Mouse (Mus musculus) kidney, adult 18-20 months (tissue): ENCODE results near the gene Lsm10.
A peak's percentile ranks its signal among the peaks of the same experiment; 100 is the strongest.

Experiments
- DNase-seq: peaks from one replicate; pipeline ENCODE4 v3.0.0; 2021

The Lsm10 gene

DNA sequence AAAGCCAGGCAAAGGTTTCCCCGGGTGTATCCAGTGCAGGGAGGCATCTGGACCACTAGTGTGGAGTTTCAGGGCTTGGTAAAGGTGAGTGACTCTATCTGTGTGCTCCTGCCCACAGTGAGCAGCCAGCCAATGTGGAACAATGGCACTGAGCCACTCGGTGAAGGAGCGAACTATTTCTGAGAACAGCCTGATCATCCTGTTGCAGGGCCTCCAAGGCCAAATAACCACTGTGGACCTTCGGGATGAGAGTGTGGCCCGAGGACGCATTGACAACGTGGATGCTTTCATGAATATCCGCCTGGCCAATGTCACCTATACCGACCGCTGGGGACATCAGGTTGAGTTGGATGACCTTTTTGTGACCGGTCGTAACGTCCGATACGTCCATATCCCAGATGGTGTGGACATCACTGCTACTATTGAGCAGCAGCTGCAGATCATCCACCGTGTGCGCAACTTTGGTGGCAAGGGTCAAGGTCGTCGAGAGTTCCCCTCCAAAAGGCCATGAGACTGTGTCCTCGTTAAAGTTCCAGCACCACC is 1.4 kb downstream of the Lsm10 start:
- no peak for DNase-seq

DNA sequence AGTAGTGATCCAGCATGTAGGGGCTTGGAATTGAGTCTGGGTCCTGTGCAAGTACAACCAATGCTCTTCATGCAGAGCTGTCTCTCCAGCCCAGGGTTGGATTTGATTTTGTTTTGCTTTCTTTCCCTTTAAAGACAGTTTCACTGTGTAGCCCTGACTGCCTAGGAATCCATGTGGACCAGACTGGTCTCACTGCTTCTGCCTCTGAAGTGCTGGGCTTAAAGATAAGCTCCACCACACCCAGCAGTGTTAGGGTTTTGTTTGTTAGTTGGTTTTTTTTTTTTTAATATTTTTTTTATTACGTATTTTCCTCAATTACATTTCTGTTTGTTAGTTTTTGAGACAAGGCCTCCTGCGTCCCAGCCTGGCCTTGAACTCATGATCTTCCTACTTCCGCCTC is 2.9 kb downstream of the Lsm10 start:
- DNase-seq, result no peak

DNA sequence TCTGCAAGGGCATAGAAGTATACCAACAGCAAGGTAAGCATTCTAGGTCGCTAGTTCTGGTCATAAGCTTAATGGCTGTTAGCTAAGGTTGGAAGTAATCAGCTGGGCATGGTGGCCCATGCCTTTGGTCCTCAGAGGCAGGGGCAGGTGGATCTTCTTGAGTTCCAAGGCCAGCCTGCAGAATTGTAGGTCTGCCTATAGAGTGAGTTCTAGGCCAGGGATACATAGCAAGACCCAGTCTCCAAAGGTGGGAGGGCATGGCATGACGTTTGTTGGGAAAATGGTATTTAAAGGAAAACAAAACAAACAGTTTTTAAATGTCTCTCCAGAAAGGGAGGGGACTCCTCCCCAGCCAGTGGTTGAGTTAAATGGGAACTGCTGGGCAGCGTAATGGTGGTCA is 4.3 kb downstream of the Lsm10 start:
- no peak for DNase-seq

DNA sequence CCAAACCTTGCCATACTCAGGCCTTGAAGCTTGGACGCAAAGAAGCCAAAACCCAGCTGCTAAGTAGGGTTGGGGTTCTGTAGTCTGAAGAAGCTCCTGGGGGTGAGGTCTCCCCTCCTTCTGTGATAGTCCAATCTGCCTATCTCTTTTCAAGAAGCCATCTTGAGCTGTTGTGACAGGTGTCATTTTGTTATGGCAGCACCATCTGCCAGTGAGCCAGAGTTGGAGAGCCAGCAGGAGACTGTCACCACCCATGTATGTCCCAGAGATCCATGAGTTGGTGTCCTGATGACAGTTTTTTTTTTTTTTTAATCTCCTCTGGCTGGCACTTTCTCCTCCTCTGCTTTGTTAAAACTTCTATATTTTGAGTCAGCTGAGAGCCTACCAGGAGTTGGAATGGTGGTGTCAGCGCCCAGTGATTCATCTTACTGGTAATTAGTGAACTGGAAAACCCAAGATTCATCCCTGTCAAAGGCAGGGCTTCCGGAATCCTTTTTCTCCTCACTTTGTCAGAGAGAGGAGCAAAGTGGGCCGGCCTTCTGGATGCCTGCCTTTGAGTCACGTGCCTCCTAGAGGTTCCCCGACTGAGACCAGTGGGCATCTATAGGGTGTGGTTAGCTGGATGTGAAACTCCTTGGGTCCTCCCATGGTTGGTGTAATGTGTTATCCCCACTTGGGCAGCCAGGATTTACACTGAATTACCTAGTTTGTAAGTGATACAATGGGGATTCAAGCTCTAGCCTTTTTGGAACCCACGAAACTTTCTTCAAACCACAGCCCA is 5.8 kb downstream of the Lsm10 start:
- DNase-seq, result no peak

DNA sequence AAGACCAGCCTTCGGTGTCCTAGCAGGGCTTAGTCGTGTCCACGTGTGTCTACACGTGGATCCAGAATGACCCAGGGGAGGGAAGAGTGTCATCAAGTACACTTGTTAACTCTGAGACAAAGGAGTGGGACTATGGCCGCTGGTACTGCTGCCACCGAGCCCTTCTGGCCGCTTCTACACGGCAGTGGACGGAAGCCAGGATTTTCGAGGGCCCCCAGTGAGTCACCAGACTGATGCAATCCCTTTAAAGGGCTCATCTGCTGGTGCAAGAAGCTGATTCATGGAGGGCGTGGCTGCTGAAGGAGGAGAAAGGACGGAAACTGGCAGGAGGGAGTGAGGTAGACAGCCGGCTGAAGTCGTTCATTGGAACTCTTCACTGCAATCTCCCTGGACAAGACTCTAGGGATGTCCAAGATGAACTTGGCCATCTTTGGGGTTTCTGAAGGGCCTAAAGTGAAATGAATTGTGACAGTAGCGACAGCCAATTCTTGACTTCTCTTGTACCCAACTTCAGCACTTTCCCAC is 6.7 kb downstream of the Lsm10 start:
- peak; percentile 79 for DNase-seq

DNA sequence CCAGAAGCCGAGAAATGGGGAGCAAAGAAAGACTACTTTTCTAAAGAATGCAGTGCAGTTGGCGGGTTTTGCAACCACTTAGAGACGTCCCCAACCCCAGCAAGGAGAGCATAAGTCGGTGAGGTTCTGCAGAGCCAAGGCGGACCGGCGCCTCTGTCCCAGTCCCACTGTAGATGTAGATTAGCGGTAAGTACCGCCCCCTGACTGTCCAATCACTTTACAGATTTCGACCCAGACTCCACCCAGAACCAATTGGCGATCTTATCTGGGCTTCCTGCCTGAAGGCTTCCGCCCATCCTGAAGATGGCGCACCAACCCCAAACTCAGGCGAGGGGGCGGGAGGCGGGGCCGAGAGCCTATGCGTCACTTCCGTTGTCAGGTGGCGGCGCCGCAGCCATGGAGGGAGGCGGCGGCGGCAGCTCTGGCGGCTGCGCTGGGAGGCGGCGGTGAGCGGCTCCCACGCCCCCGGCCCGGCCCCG is 7.2 kb downstream of the Lsm10 start, which contains the start of gene Stk40:
TSS of gene Stk40 (plus strand) at position 368 of the 479 bp plus-strand sequence.
- peak; percentile 94 for DNase-seq

DNA sequence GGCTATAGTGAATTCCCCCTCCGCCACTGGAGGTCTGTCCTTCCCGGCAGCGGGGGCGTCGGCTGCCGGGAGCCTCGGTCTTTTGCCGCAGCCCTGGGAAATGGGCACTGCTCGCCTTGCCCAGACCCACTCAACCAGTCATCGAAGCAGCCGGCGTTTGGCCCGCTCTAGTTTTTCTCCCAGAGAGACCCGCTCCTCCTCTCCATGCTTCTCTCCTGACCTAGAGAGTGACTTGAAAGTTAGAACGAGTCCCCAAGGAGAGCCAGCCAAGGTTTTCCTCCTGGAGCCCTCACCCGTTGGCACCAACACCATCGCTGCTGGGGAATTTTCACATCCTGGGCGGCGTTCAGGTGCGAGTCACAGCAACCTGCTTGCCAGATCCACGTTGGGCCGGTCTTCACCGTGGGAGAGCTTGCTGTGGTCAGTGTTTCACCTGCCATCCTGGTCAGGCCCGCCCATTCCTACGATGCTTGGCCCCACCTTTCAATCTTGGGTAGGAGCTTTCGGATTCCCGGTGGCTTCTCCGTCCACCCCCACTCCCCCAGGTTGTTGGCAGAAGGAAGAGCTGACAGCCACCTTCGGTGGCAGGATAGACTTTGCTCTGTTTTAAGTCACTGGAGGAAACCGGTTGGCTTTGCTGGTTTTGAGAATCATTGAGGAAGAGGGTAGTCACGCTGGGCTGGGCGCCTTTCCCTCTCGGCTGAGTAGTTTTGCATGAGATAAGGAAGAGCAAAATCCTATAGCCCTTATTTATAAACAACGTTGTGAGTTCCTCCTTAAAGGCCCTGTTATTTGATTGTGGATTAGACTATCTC is 8.0 kb downstream of the Lsm10 start:
- peak; percentile 83 for DNase-seq

DNA sequence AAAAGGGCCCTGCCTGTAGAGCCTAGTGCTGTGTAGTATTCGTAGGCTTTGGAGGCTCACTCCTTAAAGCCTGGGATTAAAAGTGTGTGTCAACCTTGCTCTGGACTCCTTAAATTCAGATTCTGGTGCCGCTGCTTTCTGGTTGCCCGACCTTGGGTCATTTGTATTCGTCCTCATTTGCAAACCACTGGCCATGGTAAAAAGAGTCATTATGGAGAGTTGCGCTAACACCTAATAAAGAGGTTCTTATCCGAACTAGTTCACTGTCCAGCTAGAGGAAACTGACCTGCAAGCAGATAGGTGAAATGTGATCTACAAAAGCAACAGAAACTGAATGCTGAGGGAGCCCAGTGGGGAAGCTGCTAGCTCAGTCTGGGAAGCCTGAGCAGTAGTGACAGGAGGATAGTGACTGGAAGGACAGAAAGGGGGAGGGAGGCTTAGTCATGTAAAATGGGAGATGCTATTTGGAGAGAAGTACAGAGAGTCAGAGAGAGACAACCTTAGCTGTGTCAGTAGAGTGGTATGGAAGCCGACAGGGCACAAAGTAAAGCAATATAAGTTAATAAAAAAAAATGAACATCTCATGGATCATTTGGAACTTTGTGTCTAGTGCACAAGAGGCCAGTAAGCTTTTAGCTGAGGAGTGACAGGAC is 8.8 kb downstream of the Lsm10 start:
- DNase-seq, result no peak

DNA sequence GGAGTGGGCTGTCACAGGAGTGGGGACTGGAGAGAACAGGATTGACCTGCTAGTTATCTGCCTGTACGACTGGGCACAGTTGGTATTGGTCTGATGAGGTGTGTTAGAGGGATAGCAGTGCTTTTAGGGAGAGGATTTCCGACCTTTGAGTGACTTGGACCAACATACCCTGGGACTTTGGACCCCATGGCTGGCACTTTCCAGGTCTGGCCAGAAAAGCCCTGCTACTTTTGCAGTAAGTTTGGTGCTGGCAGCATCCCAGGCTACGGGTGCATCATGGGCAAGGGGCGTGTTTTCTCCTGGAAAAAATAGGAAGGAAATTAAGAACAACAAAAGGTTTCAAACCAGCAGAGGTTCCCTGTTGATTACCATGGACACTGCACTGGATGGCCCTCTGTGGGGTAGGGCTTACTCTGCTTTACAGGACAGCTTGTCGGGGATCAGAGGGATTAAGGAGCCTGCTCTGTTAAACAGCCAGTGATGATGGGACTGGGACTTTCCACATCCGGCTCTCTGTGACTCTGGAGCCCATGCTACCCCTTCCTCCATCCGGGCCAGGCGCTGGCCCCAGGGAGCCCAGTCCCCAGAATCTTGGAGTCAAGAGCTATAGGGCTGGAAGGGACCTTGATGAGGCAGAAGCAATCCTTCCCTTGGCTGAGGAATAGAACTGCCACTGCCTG is 11.8 kb downstream of the Lsm10 start:
- DNase-seq, result peak; percentile 87

DNA sequence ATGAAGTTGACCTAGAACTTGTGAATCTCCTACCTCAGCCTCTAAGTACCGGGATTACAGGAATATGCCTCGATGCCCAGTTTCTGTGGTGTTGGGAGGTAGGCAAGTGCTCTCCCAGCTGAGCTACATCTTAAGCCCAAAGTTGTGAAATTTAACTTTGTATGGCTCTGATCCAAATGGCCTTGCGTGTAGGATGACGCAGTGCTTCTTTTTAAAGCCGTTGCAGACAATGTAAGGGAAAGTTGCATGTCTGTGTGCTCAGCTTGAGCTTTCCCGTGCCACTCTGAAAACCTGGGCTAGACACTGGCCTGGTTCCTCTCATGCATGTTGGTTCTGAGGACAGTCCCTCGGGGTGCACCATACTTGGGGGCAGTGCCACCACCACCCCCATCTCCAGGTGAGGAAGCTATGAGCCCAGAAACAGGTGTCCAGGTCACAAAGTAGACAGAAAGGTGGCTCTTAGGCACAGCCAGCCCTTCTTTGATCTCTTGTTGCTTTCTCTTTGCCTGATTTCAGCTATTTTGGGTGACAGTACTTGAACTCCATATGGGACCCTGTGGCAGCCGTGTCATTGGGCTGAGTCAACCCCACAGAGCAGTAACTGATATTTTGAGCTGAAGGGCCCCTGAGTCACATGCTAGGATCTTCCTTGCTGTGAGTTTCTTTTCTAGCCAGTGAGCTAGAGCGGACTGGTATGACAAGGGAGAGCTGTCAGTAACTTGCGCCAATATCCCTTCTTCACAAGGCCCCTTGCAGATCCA is 13.4 kb downstream of the Lsm10 start:
- DNase-seq, result no peak

DNA sequence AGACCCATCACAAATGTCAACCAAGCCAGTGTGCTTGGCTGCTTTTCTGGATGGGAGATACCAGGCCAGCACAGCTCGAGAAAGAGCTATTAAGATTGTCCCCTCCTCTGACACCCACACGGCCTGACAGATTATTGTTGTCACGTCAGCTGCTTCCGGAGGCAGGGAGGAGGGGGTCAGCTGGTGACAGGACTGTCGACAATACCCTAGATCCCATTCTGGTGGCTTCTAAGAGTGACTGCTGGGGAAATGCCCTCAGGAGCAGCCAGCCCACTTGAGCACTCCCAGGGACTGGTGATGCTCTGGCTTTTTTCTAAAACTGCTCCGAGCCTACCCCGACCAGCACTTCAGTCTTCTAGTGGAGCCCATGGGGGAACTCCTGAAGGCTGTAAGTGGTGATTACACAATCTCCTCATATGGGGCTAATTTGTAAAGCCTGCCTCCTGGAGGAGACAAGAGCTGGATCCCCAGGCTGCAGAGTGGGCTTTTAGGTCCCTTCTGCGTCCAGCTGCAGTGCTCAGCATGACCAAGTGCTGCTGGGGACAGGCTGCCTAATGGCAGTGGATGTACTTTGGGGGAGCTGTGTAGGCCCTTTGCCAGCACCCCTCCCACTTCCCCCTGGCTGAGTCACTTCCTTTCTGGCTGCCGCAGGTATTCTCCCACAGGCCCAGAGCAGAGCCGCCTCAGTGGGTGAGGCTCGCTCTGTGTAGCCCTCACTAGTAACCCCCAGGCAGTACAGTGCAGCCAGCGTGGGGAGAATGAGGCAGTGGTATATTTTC is 14.1 kb downstream of the Lsm10 start:
- peak; percentile 87 for DNase-seq

DNA sequence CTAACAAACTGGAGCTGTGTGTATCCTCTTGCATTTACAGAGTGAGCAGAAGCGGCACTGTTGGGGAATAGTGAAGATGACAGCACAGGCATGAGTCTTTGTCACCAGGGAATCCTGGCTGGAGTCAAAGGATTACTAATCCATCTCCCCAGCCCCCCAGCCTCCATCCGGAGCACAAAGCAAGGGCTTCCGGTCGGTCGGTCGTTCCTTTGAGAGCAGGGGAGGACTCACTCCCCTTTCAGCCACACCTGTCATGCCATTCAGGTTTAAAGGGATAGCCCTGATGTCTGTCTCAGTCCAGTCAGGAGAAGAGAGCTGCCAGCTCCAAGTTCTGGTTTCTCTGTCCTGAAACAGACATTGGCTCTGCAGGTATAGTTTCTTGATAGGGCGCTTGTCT is 14.7 kb downstream of the Lsm10 start:
- DNase-seq, result no peak

DNA sequence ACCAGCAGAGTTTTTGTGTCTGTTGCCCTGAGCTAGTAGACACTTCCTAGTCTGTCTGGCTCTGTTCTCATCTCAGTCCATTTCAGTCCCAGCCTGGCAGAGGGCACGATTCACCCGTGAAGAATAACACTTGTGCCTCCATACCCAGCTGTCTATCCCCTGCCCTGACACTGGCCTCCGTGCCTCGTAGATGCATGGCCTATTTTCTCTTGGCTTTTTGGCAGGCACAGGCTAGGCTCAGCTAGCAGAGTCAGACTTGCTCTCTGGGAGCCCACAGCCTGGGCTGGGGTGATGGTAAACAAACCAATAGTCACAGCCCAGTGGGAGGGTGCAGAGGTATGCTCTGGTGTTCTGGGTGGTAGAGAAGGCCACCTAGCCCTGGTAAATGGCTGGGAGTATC is 16.8 kb downstream of the Lsm10 start:
- no peak for DNase-seq

DNA sequence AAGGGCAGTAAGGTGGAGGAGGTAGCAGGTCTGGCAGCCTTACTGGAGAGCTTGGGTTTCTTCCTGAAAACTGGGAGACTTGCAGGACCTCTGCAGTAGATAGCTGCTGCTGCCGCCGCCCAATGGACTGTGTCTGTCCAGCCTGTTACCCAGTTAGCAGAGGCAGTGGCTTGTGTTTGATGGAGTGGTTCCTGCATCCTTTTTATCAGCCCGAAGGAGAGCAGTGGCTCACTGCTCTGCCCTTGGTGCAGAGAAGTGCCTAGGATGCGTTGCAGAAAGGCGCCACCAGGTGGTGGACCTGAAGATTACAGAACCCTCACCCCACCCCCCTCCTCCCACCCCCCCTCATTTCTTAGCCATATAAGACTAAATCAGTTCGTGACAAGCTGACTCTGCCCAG is 17.5 kb downstream of the Lsm10 start:
- DNase-seq, result peak; percentile 66

DNA sequence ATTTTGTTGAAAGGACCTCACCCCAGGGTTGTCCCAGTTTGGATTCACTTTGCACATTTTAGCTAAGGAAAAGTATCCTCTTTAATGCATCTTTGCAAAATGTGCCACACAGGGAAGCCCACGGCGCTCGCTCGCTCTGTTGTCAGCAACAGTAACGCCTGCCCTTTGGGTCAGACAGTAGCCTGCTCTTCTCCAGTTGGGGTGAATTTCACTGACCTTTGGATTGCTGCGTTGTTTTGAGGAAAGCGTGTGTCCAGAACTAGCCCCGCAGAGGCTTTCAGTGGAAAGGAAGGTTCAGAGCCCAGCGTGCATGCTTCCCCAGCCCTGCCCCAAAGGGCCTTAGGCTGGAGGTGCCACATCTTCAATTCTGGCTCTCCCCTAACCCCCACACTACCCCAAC is 19.0 kb downstream of the Lsm10 start:
- no peak for DNase-seq

DNA sequence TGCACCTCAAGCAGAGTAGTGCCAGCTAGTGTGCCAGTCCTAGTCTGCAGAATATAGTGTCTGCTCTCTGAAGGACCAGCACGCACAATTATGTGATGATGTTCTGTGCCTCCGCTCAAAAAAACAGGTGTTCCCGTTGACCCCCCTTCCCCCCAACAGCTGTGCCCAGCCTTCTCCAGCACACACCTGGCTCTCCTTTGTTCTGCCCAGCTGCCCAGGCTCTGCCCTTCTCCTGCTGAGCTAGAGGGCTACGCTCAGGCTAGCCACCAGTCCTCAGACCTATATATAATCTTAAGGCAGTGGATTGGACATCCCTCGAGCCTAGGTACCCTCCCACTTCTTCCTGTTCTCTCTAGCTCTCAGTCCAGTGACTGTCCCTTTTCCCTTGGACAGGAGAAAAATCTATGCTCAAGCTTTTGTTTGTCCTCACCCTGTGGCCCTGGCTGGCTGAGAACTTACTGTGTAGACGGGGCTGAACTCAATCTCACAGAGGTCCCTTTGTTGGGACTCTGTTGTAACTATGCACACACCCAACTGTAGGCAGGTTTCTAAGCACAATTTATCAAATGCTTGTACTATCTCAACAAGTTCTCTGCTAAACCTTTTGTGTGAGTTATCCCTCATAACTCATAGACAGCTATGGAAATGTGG is 19.6 kb downstream of the Lsm10 start:
- DNase-seq, result no peak

DNA sequence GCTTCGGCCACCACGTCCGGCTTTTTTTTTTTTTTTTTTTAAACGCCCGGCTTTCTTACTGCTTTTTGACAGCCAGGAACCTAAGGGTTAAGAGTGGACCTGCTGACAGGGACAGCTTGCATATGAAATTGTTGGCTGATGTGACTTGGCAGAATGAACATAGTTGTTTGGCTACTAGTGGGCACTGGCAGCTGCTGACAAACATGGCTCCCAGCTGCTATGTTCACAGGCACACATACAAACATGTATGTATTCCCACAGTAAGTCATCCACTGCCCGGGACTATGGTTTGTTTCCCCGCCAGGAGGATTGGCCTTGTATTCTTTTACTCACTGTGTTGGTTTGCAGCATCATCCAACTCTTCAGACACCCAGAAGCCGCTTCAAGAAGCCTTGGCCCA is 20.7 kb downstream of the Lsm10 start:
- no peak for DNase-seq

DNA sequence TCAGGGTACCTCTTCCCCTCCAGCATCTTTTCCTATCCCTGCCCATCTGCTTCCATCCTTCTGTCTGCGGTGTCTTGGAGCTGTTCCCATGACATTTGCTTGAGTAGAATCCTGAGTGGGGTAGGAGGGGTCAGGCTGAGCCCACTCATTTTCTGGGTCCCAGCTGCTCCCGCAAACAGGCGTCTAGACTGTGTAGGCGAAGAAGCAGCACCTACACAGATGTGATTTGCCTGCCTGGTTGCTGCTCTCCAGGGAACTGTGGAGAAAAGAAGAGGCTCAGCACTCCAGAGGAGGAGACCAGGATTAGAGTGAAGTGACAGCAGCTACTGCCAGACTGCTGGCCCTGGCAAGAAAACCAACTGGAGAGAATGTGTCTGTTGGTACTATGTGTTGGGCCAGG is 22.2 kb downstream of the Lsm10 start:
- DNase-seq, result no peak

DNA sequence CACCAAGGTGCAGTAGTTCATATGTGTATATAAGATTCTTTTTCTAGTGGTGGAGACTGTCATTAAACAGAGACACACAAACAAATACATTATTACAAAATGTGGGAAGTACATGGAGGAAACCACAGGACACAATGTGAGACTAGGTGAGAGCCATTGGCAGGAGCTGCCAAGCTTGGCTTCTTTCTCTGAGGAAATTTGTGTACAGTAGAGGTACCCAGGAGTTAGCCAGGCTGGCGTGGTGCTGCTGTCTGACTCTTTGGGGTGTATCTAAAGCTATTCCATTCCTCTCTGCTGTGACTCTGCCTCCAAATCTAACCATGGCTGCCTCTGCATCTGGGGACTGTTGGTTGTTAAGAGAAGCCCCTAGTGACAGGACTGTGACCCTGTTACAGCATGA is 22.6 kb downstream of the Lsm10 start:
- no peak for DNase-seq

DNA sequence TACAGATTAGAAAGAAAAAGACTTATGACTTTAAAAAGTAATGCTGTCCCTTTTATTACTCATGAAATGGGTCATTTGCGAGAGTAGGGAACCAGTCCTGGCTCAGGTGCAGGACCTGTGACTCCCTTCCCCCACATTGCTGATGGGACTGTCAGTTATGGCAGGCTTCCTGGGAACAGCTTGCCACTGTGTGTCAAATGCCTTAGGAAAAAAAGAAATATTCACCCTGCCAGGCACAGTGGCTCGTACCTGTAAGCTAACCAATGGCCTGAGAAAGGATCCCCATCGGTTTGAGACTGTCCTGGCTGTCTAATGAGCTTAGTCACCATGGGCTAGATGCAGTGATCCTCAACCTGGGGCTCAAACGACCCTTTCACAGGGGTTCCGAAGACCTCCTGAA is 23.6 kb downstream of the Lsm10 start:
- no peak for DNase-seq
